In genomic region chr15:97595284-97595796, GRCm38 (mm10) we compare ENCODE assay signal across 25 mouse cellular contexts.
A peak's percentile ranks its signal among the peaks of the same experiment; 100 is the strongest.
DNase-seq lines count a peak whose midpoint lies in the region; ATAC-seq and TF ChIP-seq lines count a peak whose summit lies in the region.
"Had no signal": no experiment of that assay in that cellular context is flagged by ENCODE, and none has a peak within 500 bp of the region (broad histone marks: within the 10 kb centered on the region; RNA-seq: fewer than 3 reads in every experiment).

No protein-coding gene starts in this region.

- no peak for TF ChIP-seq CTCF in midbrain, postnatal 0 days (IDR thresholded peaks at IDR 0.05)
- TF ChIP-seq CTCF in lung, adult 2 months (IDR thresholded peaks at IDR 0.05; ENCODE audit: insufficient read depth, low read length), result no peak

- H3K4me1 ChIP-seq in kidney, embryonic 16.5 days (ENCODE audit: insufficient read depth, low read length), result peaks cover 16% of the 10 kb centered on the region; the same call in 1 of the 2 replicates
- peaks cover 21% of the 10 kb centered on the region for H3K4me1 ChIP-seq in midbrain, embryonic 12.5 days
- H3K4me1 ChIP-seq in midbrain, postnatal 0 days (ENCODE audit: insufficient read depth, low read length), result no peaks in the 10 kb centered on the region
- H3K4me1 ChIP-seq in brown adipose tissue, adult 24 weeks (ENCODE audit: control insufficient read depth, insufficient read depth, insufficient read length, low read length), result peaks cover 35% of the 10 kb centered on the region
- H3K4me1 ChIP-seq in lung, adult 2 months (ENCODE audit: control insufficient read depth, insufficient read depth, low read length), result peaks cover 7% of the 10 kb centered on the region

- ATAC-seq in cerebellum, adult (ENCODE audit: insufficient number of reproducible peaks, low FRiP score, low TSS enrichment), result no peak
- ATAC-seq in kidney, embryonic 16.5 days (ENCODE audit: low FRiP score, low TSS enrichment), result no peak
- ATAC-seq in midbrain, embryonic 12.5 days (ENCODE audit: low FRiP score, low read depth), result 0 out of 2 replicates have a peak, but pooled peaks have one; percentile 44
- no peak for ATAC-seq in midbrain, postnatal 0 days (ENCODE audit: low FRiP score)
- ATAC-seq: CD4-positive, CD25-positive, alpha-beta regulatory T cell, adult 4 months; forebrain, embryonic 16.5 days had no signal

- H3K27me3 ChIP-seq in kidney, embryonic 16.5 days (ENCODE audit: insufficient read depth, low read length), result no peaks in the 10 kb centered on the region
- no peaks in the 10 kb centered on the region for H3K27me3 ChIP-seq in midbrain, embryonic 12.5 days
- no peaks in the 10 kb centered on the region for H3K27me3 ChIP-seq in midbrain, postnatal 0 days (ENCODE audit: insufficient read depth, low read length)
- H3K27me3 ChIP-seq: intestine, embryonic 15.5 days had no signal

- peak; percentile 25 to 28 for DNase-seq in cerebellum, postnatal 10 days
- DNase-seq in kidney, adult 18-20 months, result no peak
- DNase-seq in midbrain, postnatal 0 days (ENCODE audit: low spot score), result no peak
- no peak for DNase-seq in lung, adult 2 months
- DNase-seq: adrenal gland, adult 2 months; adrenal gland, postnatal 36 days; B cell, adult 2 months; cerebellum, adult 11-12 months; cerebellum, adult 9-10 months; cerebellum, postnatal 36 days; gastrocnemius, postnatal 10 days; heart, adult 18-20 months had no signal

- no peaks in the 10 kb centered on the region for H3K9me3 ChIP-seq in kidney, embryonic 16.5 days (ENCODE audit: low read length)
- H3K9me3 ChIP-seq in midbrain, embryonic 12.5 days, result no peaks in the 10 kb centered on the region
- H3K9me3 ChIP-seq in midbrain, postnatal 0 days (ENCODE audit: low read length), result no peaks in the 10 kb centered on the region
- H3K9me3 ChIP-seq: embryonic facial prominence, embryonic 13.5 days; forebrain, embryonic 12.5 days; hindbrain, embryonic 10.5 days; intestine, embryonic 15.5 days had no signal

- no peak overlapping the region for H3K9ac ChIP-seq in kidney, embryonic 16.5 days (replicated peaks; ENCODE audit: low read length)
- H3K9ac ChIP-seq in midbrain, embryonic 12.5 days (replicated peaks), result no peak overlapping the region
- H3K9ac ChIP-seq in midbrain, postnatal 0 days (replicated peaks; ENCODE audit: low read length, poor library complexity, severe bottlenecking), result no peak overlapping the region
- H3K9ac ChIP-seq: embryonic facial prominence, embryonic 13.5 days; forebrain, embryonic 12.5 days; hindbrain, embryonic 14.5 days; intestine, embryonic 15.5 days had no signal

- no peak for TF ChIP-seq POLR2A in lung, adult 2 months (IDR thresholded peaks at IDR 0.05; ENCODE audit: borderline replicate concordance, extremely low read depth, low read depth, low read length)

- WGBS in kidney, embryonic 16.5 days, result 86% methylated on average over 6 of the region's 6 CpGs
- WGBS in midbrain, embryonic 12.5 days, result 81% methylated on average over 6 of the region's 6 CpGs
- 79% methylated on average over 6 of the region's 6 CpGs for WGBS in midbrain, postnatal 0 days
- WGBS in lung, adult 2 months, result 80% methylated on average over 6 of the region's 6 CpGs

- no peaks in the 10 kb centered on the region for H3K36me3 ChIP-seq in kidney, embryonic 16.5 days (ENCODE audit: insufficient read depth, low read length)
- H3K36me3 ChIP-seq in midbrain, embryonic 12.5 days, result no peaks in the 10 kb centered on the region
- H3K36me3 ChIP-seq in midbrain, postnatal 0 days (ENCODE audit: insufficient read depth, low read length), result no peaks in the 10 kb centered on the region
- H3K36me3 ChIP-seq: embryonic facial prominence, embryonic 13.5 days; forebrain, embryonic 12.5 days; G1E; hindbrain, embryonic 10.5 days; intestine, embryonic 15.5 days had no signal

- H3K4me2 ChIP-seq in kidney, embryonic 16.5 days (replicated peaks; ENCODE audit: low read depth, low read length), result no peak overlapping the region
- H3K4me2 ChIP-seq in midbrain, embryonic 12.5 days (replicated peaks), result no peak overlapping the region
- H3K4me2 ChIP-seq in midbrain, postnatal 0 days (ENCODE audit: low read depth, low read length, poor library complexity, severe bottlenecking), result no peak overlapping the region
- H3K4me2 ChIP-seq: embryonic facial prominence, embryonic 13.5 days; forebrain, embryonic 12.5 days; heart, embryonic 11.5 days; hindbrain, embryonic 14.5 days; intestine, embryonic 15.5 days had no signal

- peak overlapping the region; percentile 54 for H3K27ac ChIP-seq in kidney, embryonic 16.5 days (ENCODE audit: low read length)
- H3K27ac ChIP-seq in midbrain, embryonic 12.5 days (replicated peaks), result no peak overlapping the region
- no peak overlapping the region for H3K27ac ChIP-seq in midbrain, postnatal 0 days (ENCODE audit: low read depth, low read length)
- peak overlapping the region; percentile 97 for H3K27ac ChIP-seq in brown adipose tissue, adult 24 weeks (replicated peaks; ENCODE audit: low read depth, low read length)
- H3K27ac ChIP-seq: embryonic facial prominence, embryonic 13.5 days; forebrain, embryonic 12.5 days; hindbrain, embryonic 10.5 days; hindbrain, embryonic 14.5 days; intestine, embryonic 15.5 days had no signal

- H3K4me3 ChIP-seq in kidney, embryonic 16.5 days (ENCODE audit: low read length), result no peak overlapping the region
- no peak overlapping the region for H3K4me3 ChIP-seq in midbrain, embryonic 12.5 days
- no peak overlapping the region for H3K4me3 ChIP-seq in midbrain, postnatal 0 days (ENCODE audit: low read depth, low read length)
- no peak overlapping the region for H3K4me3 ChIP-seq in brown adipose tissue, adult 24 weeks (ENCODE audit: insufficient read depth, low read depth, low read length)
- no peak overlapping the region for H3K4me3 ChIP-seq in lung, adult 2 months (replicated peaks; ENCODE audit: extremely low read depth, low read depth, low read length)
- H3K4me3 ChIP-seq: embryonic facial prominence, embryonic 13.5 days; forebrain, embryonic 12.5 days; hindbrain, embryonic 10.5 days; intestine, embryonic 15.5 days had no signal

Comparison
In these comparisons a context has a peak if more than half of its experiments do, and no peak if none do; other contexts are left out.
1. DNase-seq: peak in cerebellum, postnatal 10 days (2 of 2); none in kidney, adult 18-20 months (single experiment), midbrain, postnatal 0 days (single experiment) and lung, adult 2 months (single experiment).
2. H3K27ac ChIP-seq: peak in kidney, embryonic 16.5 days (single experiment) and brown adipose tissue, adult 24 weeks (single experiment); none in midbrain, embryonic 12.5 days (single experiment) and midbrain, postnatal 0 days (single experiment).